Mouse (Mus musculus): Measurements from ENCODE around the gene Olfr596. TPM values are rescaled to one million over a fixed set of nuclear protein-coding genes. Genes with fewer than 3 reads are reported as not detected.
"Not testable (repeated sequence)": the region's sequence is repeated elsewhere in the genome, so short reads cannot be mapped to it uniquely, and the experiment has no call there.

Olfr596 gene
- polyA plus RNA-seq (2015; fragmentation: Nextera tagmentation; extraction: Ambion mirVana) = not detected in 2 replicates

GRCm38 (mm10) chr7:103305348-103305747, at the start of gene Olfr596:
Gene Olfr596, plus strand, starts transcription at chr7:103305648.
- not testable (repeated sequence) for H3K9ac ChIP-seq (replicated peaks); H3K4me3 ChIP-seq; H3K27ac ChIP-seq (replicated peaks); ATAC-seq (replicated peaks); H3K36me3 ChIP-seq; H3K9me3 ChIP-seq; H3K27me3 ChIP-seq; H3K4me2 ChIP-seq (replicated peaks); H3K4me1 ChIP-seq
- WGBS = 89% methylated on average over 2 of the region's 2 CpGs

DNA sequence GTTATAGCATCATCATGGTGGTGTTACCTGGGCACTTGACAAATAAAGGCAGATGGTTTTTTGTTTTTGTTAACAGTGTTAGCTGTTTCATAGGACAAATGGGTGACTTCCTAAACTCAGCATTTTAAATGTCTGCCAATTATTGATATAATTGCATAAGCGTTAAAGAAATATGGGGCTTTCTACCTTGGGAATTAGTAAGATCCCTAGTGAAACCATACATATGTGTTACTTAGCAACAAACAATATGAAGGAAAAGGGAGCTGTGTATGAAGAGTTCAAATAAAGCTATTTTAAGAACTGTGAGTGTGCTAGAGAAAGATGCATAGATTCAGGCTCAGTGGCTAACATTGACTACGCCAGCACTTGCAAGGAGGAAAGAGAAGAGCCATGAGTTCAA, 10.6 kb downstream of the Olfr596 start, which contains the start of gene Olfr597:
Gene Olfr597, plus strand, starts transcription at position 301 of the 400 bp plus-strand sequence.
- H3K9me3 ChIP-seq; H3K4me2 ChIP-seq (replicated peaks); H3K27me3 ChIP-seq; H3K9ac ChIP-seq (replicated peaks); H3K27ac ChIP-seq (replicated peaks); H3K4me3 ChIP-seq; ATAC-seq (replicated peaks); H3K4me1 ChIP-seq; H3K36me3 ChIP-seq: not testable (repeated sequence)
- 92% methylated on average over 2 of the region's 2 CpGs for WGBS

DNA sequence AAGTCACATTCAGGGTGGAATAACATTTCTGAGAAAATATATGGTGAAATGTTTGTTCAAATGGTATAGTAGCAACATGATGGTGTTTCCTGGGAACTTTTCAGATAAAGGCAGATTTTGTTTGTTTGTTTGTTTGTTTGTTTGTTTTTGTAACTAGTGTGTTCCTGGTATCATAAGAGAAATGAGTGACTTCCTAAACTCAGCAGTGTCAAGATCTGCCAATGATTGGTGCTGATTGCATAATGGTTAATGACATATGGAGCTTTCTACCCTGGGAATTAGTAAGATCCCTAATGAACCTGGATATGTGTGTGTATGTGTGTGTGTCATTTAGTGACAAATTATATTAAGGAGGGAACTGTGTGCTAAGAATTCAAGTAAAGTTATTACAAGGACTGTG, 17.8 kb downstream of the Olfr596 start, which contains the start of gene Olfr598:
Gene Olfr598, plus strand, starts transcription at position 301 of the 400 bp plus-strand sequence.
- H3K4me2 ChIP-seq (replicated peaks) = no peak within 1 kb of the TSS
- H3K27me3 ChIP-seq = no peaks in the 10 kb centered on the region
- no peak within 1 kb of the TSS for H3K27ac ChIP-seq (replicated peaks)
- no peak for ATAC-seq (replicated peaks)
- no peaks in the 10 kb centered on the region for H3K4me1 ChIP-seq
- H3K4me3 ChIP-seq = no peak within 1 kb of the TSS
- no peaks in the 10 kb centered on the region for H3K36me3 ChIP-seq
- no peak within 1 kb of the TSS for H3K9ac ChIP-seq (replicated peaks)
- H3K9me3 ChIP-seq = no peaks in the 10 kb centered on the region

- 85% methylated on average over 1 of the region's 1 CpGs for WGBS
- no peak within 1 kb of the TSS for H3K4me3 ChIP-seq
- H3K27ac ChIP-seq (replicated peaks) = no peak within 1 kb of the TSS
- H3K4me2 ChIP-seq (replicated peaks) = no peak within 1 kb of the TSS
- ATAC-seq (replicated peaks) = no peak
- H3K9ac ChIP-seq (replicated peaks) = no peak within 1 kb of the TSS
- no peaks in the 10 kb centered on the region for H3K36me3 ChIP-seq
- H3K9me3 ChIP-seq = no peaks in the 10 kb centered on the region
- H3K27me3 ChIP-seq = no peaks in the 10 kb centered on the region
- H3K4me1 ChIP-seq = no peaks in the 10 kb centered on the region
These were observed 30.2 kb downstream of the Olfr596 start, which contains the start of gene Olfr599 for GRCm38 (mm10) chr7:103335617-103336016. Gene Olfr599, plus strand, starts transcription at chr7:103335917.

DNA sequence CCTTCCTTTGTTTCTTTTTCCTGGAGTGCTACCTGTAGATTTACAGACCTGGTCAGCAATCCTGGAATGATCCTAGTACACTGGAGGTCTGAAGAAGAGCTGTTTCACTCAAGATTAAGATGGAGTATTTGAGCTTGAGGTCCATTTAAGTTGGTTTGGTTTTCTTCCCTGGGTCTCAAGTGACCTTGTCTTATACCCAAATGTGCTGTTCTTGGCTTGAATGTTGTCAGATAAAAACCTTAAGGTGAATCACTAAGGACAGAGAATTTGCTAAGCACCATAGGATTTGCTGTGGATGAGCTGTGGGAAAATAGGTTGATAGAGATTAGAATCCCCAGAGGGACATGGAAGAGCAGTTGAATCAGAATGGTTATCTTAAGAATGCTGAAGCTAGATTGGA, 44.1 kb downstream of the Olfr596 start, which contains the start of gene Olfr600:
Gene Olfr600, minus strand, starts transcription at position 101 of the 400 bp plus-strand sequence.
- no peak within 1 kb of the TSS for H3K27ac ChIP-seq (replicated peaks)
- no peak for ATAC-seq (replicated peaks)
- no peaks in the 10 kb centered on the region for H3K27me3 ChIP-seq
- no peaks in the 10 kb centered on the region for H3K4me1 ChIP-seq
- no peak within 1 kb of the TSS for H3K4me2 ChIP-seq (replicated peaks)
- H3K36me3 ChIP-seq = no peaks in the 10 kb centered on the region
- H3K4me3 ChIP-seq = no peak within 1 kb of the TSS
- no peak within 1 kb of the TSS for H3K9ac ChIP-seq (replicated peaks)
- H3K9me3 ChIP-seq = no peaks in the 10 kb centered on the region

Small RNA genes lying within 50 kb of the gene (microRNA-seq; reads per million reads assigned to microRNA genes)
- not detected for gene Gm23550
- gene Gm25171 = not detected

Other genes with a start within 250 kb of the Olfr596 start
- gene Olfr584, start 223.8 kb upstream of the Olfr596 start, polyA plus RNA-seq (2015; fragmentation: Nextera tagmentation; extraction: Ambion mirVana) = not detected in 2 replicates
- not detected in 2 replicates for gene Olfr585, start 207.9 kb upstream of the Olfr596 start, polyA plus RNA-seq (2015; fragmentation: Nextera tagmentation; extraction: Ambion mirVana)
- gene Olfr586, start 180.0 kb upstream of the Olfr596 start, polyA plus RNA-seq (2015; fragmentation: Nextera tagmentation; extraction: Ambion mirVana) = not detected in 2 replicates
- not detected in 2 replicates for gene Olfr588-ps1, start 164.8 kb upstream of the Olfr596 start, polyA plus RNA-seq (2015; fragmentation: Nextera tagmentation; extraction: Ambion mirVana)
- gene Olfr589, start 149.3 kb upstream of the Olfr596 start, polyA plus RNA-seq (2015; fragmentation: Nextera tagmentation; extraction: Ambion mirVana) = not detected in 2 replicates
- not detected in 2 replicates for gene Olfr591, start 127.3 kb upstream of the Olfr596 start, polyA plus RNA-seq (2015; fragmentation: Nextera tagmentation; extraction: Ambion mirVana)
- gene Olfr592, start 120.8 kb upstream of the Olfr596 start, polyA plus RNA-seq (2015; fragmentation: Nextera tagmentation; extraction: Ambion mirVana) = not detected in 2 replicates
- not detected in 2 replicates for gene Olfr593, start 93.8 kb upstream of the Olfr596 start, polyA plus RNA-seq (2015; fragmentation: Nextera tagmentation; extraction: Ambion mirVana)
- not detected in 2 replicates for gene Olfr594, start 88.7 kb upstream of the Olfr596 start, polyA plus RNA-seq (2015; fragmentation: Nextera tagmentation; extraction: Ambion mirVana)
- not detected in 2 replicates for gene Usp17ld, start 53.1 kb upstream of the Olfr596 start, polyA plus RNA-seq (2015; fragmentation: Nextera tagmentation; extraction: Ambion mirVana)
- not detected in 2 replicates for gene Olfr597, start 10.7 kb downstream of the Olfr596 start, polyA plus RNA-seq (2015; fragmentation: Nextera tagmentation; extraction: Ambion mirVana)
- not detected in 2 replicates for gene Olfr598, start 17.9 kb downstream of the Olfr596 start, polyA plus RNA-seq (2015; fragmentation: Nextera tagmentation; extraction: Ambion mirVana)
- not detected in 2 replicates for gene Olfr599, start 30.3 kb downstream of the Olfr596 start, polyA plus RNA-seq (2015; fragmentation: Nextera tagmentation; extraction: Ambion mirVana)
- not detected in 2 replicates for gene Olfr600, start 44.0 kb downstream of the Olfr596 start, polyA plus RNA-seq (2015; fragmentation: Nextera tagmentation; extraction: Ambion mirVana)
- not detected in 2 replicates for gene Olfr601, start 57.0 kb downstream of the Olfr596 start, polyA plus RNA-seq (2015; fragmentation: Nextera tagmentation; extraction: Ambion mirVana)
- not detected in 2 replicates for gene Olfr603, start 80.5 kb downstream of the Olfr596 start, polyA plus RNA-seq (2015; fragmentation: Nextera tagmentation; extraction: Ambion mirVana)
- gene Usp17lc, start 109.4 kb downstream of the Olfr596 start, polyA plus RNA-seq (2015; fragmentation: Nextera tagmentation; extraction: Ambion mirVana) = not detected in 2 replicates
- gene Olfr605, start 139.8 kb downstream of the Olfr596 start, polyA plus RNA-seq (2015; fragmentation: Nextera tagmentation; extraction: Ambion mirVana) = not detected in 2 replicates
- gene Olfr606, start 143.4 kb downstream of the Olfr596 start, polyA plus RNA-seq (2015; fragmentation: Nextera tagmentation; extraction: Ambion mirVana) = not detected in 2 replicates
- not detected in 2 replicates for gene Olfr607, start 158.5 kb downstream of the Olfr596 start, polyA plus RNA-seq (2015; fragmentation: Nextera tagmentation; extraction: Ambion mirVana)
- not detected in 2 replicates for gene Olfr608, start 164.2 kb downstream of the Olfr596 start, polyA plus RNA-seq (2015; fragmentation: Nextera tagmentation; extraction: Ambion mirVana)
- not detected in 2 replicates for gene Olfr609, start 192.4 kb downstream of the Olfr596 start, polyA plus RNA-seq (2015; fragmentation: Nextera tagmentation; extraction: Ambion mirVana)
- not detected in 2 replicates for gene Olfr610, start 206.5 kb downstream of the Olfr596 start, polyA plus RNA-seq (2015; fragmentation: Nextera tagmentation; extraction: Ambion mirVana)
- not detected in 2 replicates for gene Olfr611, start 215.2 kb downstream of the Olfr596 start, polyA plus RNA-seq (2015; fragmentation: Nextera tagmentation; extraction: Ambion mirVana)
- not detected in 2 replicates for gene Olfr612, start 237.1 kb downstream of the Olfr596 start, polyA plus RNA-seq (2015; fragmentation: Nextera tagmentation; extraction: Ambion mirVana)
- gene Olfr613, start 242.4 kb downstream of the Olfr596 start, polyA plus RNA-seq (2015; fragmentation: Nextera tagmentation; extraction: Ambion mirVana) = not detected in 2 replicates

Data from forebrain, embryonic 15.5 days (tissue).